Mouse (Mus musculus): ENCODE measurements at regions not wholly inside any gene's neighbourhood (a gene's known extent, or its start where the extent isn't known, plus 50 kb on each side); places are given as distances from the start of the nearest gene placed in this dataset.

- no peak for TF ChIP-seq CTCF (IDR thresholded peaks at IDR 0.05; ENCODE audit: insufficient read depth, low read length)
- TF ChIP-seq POLR2A (IDR thresholded peaks at IDR 0.05; ENCODE audit: borderline replicate concordance, extremely low read depth, low read depth, low read length) = no peak
Observed at GRCm38 (mm10) chr8:89465211-89465753, 421.3 kb upstream of the Sall1 start.

Measured in lung, adult 2 months (tissue).